Mouse (Mus musculus) thymus, adult 2 months (tissue): ENCODE measurements around the gene 4930404N11Rik.

Source experiments
- CTCF ChIP-seq: fragments of 200-500 bp; IDR thresholded peaks from 2 replicates; pipeline ENCODE4 v1.5.1; 2012; ENCODE audit warnings: mild to moderate bottlenecking, control low read depth, low read length, moderate library complexity, borderline replicate concordance; ENCODE audit not compliant: control insufficient read depth, poor library complexity, insufficient read depth; ENCODE audit errors: extremely low read depth
- POLR2A ChIP-seq: fragments of 200-500 bp; IDR thresholded peaks from 2 replicates; pipeline ENCODE4 v1.6.1; 2012; ENCODE audit warnings: mild to moderate bottlenecking, low read length, control low read depth, moderate library complexity; ENCODE audit not compliant: control insufficient read depth, poor library complexity, insufficient read depth; ENCODE audit errors: extremely low read depth

GRCm38 (mm10) chr10:81411471-81412400 is 46.1 kb upstream of the 4930404N11Rik start:
- TF ChIP-seq CTCF: no peak
- TF ChIP-seq POLR2A: no peak
